Mouse (Mus musculus) ovary, postnatal 14 days (tissue): ENCODE measurements around the gene Tsc2.

Experiments used
- DNase-seq: peaks from one replicate; pipeline ENCODE4 v3.0.0; 2022; ENCODE audit warnings: low spot score

Tsc2 gene

DNA sequence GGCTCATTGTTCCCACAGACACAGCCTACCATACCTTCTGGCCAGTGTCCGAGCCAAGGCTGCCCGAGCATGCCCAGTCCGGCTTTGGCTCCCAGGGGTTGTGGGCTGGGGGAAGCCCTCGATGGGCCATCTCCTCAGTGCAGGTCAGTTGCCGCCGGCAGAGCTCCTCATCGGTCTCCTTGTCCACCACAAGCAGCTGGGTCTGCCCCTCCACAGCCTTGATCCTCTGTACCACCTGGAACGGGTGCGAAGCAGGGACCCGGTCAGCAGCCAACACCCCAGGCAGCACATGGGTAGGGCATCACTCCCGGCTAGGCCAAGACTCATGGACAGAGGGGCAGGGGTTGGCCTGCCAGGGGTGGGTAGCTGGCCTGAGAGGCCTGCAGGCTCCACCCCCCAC, 15.1 kb upstream of the Tsc2 start:
- no peak for DNase-seq

DNA sequence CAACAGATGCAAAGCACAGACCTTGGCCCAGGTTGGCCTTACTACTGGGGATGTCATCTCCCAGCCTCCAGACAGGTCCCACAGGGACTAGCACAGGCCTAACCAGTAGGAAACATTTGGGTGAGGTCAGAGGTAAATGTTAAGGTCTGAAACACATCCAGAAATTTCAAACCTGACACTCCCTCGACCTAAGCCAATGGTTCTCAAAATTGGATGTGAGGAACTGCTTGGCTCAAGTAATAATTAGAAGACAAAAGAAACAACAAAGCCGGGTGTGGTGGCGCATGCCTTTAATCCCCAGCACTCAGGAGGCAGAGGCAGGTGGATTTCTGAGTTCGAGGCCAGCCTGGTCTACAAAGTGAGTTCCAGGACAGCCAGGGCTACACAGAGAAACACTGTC, 14.0 kb upstream of the Tsc2 start:
- DNase-seq = no peak

DNA sequence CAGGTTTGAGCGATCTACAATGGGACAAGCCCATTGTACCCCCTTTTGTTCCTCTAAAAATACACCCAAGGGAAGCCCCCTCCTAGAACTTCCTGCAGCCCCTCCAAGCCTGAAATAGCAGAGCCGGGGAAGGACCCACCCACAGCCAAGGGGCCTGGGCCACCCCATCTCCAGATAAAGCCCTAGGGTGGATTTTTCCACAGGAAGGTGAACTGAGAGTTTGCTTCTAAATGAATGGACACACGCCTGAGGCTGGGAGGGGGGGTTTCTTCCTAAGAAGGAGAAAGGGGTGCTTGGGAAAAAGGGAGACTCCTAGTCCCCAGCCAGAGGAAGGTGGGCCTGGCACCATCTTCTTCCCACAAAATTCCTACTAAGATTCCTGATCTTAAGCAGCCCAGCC, 13.5 kb upstream of the Tsc2 start:
- DNase-seq = no peak

DNA sequence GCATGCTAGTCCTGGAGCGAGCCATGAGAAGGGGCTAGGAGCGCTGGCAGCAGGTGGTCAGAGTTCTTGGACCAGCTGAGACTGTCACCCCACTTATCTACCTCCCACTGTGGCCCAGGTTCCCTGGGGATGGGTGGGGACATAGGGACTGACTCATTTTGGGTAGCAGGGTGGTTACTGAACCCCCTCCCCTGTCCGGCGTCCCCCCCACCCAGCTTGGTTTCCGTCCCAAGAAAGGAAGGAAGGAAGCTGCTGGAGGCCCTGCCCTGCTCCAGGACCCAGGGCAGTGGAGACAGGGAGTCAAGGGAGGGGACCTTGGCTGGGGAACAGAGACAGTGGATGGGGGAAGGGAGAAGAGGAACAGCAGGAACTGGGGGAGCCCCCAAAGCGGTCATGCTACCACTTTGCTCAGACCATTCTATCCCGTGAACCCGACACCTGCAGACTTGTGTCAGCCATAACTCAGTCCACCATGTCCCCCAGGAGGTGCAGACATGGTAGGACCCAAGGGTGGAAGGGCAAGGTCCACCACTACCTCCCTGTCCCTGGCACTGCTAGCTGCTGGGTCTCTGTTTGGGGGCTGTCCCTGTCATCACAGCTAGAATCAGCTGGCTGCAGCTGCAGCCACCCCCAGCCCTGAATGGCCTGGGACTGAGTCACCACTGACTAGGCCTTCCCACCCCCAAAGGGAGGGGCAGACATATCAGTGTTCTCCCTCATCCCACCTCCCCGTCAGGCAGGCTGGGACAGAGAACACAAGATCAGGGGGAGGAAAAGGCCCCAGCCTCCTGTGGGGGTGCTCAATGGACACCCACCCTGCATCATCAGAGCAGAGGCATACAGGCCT, 12.7 kb upstream of the Tsc2 start:
- DNase-seq = no peak

DNA sequence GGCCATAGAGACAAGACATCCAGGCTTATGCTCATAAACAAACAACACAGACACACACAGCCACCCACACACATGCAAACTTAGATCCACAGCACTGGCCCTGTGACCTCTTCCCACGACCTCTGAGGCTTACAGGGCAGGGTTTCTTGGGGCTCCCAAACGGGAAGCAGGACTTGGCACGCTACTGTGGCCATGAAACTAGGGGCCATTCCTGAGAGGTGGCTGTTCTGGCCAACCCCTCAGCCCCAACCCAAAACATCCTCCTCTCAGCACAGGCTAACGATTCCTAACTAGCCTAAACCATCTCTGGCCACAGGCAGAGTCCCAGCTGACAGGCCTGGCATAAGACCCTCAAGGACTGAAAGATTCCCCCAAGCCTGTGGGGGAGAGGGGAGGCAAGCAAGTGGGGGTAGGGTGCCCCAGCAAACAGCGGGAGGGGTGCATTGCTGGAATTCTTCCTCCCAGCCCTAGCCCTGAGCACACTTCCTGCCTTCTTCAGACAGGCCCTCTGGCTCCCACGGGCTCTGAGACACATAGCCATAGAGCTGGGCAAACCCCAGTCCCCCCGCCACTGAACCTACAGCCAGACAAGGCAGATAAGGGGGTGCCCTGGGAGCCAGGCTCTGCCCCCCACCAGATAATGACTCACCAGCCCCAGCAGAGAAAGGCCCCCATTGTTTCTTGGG, 11.7 kb upstream of the Tsc2 start:
- DNase-seq = no peak

DNA sequence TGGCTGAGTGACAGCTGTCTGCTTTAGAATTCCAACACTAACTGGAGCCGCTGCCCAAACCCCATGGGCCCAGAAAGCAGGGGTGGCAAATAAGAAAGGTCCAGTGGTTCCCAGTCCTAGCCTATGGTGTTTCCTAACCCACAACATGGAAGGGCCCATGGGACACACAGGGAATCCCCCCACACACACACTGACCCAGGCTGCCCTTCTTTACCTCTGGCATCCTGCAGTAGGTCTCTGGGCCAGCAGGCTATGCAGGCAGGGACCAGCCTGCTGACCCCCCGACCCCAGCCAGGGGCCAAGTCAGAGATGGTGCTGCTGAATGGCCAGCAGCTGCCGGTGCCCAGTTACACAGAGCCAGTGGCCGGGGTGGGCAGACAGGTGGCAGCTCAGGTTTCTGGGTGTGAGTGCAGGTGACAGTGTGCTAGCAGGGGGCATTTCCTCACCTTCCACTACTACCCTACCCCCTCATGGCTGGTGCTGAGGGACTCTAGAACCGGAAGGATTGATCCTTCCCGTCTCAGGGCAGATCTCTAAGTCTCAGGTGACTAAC, 10.4 kb upstream of the Tsc2 start:
- no peak for DNase-seq

DNA sequence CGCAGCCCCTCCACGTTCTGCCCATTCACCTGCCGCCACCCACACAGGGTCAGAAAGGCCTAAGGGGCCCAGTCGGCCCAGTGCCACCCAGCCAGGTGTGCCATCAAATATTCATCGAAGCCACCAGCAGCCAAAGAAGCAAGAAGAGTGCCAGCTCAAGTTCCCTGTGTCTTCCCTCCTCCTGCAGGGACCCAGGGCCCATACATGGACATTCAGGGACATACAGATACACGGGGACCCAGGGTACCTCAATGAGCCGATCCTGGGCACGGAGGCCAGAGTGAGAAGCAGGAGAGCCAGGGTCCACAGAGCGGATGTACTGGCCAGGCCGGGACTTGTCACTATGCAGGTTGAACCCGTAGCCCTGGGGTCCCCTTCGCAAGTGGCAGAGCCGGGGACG, 9.5 kb upstream of the Tsc2 start:
- no peak for DNase-seq

DNA sequence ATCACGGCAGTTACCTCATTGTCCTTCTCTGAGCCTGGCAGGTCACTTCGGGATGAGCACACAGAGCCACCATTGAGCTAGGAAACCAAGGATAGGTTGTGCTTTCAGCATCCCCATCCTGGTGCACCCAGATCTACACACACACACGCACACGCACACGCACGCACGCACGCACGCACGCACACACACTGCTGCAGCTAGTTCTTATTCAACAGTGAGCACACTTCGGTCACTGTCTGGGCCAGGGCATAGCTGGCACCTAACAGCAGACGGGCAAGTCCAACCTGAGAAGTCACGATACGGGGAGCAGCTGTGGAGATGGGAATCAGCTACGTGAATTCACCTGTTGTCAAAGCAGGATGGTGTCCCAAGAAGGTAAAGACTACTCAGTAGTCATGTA, 8.2 kb upstream of the Tsc2 start:
- DNase-seq = no peak

DNA sequence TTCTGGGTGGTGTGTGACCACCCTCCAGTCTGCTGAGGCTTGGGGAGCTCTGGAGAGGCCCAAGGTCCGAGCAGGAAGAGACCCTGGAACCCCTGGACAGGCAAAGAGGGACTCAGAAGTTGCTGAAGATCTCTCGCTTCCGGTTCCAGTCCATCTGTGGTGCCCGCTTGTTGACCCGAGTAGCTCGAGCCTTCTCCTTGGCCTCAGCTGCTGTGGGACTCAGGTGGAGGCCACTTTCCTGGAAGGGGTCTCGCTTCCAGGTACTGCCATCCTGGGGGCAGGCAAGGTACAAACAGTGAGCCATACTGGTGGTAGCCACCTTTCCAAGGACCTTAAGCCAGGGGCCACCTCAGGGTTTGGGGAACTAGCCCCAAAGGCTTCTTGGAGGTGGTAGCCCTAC, 7.7 kb upstream of the Tsc2 start:
- no peak for DNase-seq

DNA sequence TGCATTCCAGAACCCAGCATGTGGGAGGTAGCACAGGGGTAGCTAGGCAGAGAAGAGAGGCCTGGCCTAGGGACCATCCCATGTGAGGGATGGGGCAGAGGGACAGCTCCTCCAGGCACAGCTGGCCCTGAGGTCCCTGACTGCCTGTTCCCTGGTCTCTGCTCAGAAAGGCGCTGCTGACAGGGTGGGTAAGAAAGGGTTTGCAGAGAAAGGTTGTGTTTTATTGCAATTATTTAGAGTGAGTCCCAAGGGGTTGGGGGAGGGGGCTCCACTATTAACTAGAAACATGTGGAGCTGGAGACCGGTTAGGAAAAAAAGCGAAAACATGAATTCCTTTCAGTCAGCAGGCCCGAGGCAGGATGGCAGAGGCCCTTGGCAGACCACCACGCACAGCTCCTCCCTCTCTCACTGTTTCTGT, 7.2 kb upstream of the Tsc2 start:
- peak; percentile 19 for DNase-seq

DNA sequence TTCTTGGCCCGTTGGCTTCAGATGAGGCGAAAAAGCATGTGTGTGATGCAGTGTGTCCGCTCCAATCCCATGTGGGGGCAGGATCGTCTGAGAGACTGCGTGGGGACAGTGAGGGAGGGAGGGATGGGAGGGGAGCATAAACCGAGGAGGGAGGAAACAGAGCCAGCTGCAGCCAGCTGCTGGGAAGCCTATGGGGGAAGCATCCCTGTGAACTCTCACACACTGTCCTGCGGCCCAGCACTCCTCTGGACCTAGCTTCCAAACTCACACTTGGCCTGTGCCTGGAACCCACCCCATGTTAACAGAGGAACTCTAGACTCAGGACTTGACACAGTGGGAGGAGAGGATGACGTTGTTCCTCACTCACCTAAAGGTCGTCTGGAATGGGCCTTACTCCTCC, 6.4 kb upstream of the Tsc2 start:
- peak; percentile 30 for DNase-seq

DNA sequence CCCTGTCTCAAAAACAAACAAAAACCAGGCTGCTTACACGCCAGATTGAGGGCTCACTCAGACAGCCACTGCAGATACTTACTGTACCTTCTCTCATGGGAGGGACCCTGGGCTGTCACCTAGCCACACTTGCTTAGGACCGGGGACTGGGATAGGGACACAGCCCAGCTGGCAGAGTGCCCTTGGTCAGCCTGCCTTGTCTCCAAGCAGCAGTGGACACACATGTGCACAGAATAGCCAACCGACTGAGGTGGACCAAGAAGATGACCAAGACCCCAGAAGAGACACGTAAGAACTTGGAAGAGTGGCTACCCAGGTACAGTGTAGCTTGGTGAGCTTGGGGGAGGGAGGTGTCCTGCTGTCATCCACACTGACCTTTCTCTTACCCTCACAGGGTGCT, 5.8 kb upstream of the Tsc2 start:
- DNase-seq = no peak

DNA sequence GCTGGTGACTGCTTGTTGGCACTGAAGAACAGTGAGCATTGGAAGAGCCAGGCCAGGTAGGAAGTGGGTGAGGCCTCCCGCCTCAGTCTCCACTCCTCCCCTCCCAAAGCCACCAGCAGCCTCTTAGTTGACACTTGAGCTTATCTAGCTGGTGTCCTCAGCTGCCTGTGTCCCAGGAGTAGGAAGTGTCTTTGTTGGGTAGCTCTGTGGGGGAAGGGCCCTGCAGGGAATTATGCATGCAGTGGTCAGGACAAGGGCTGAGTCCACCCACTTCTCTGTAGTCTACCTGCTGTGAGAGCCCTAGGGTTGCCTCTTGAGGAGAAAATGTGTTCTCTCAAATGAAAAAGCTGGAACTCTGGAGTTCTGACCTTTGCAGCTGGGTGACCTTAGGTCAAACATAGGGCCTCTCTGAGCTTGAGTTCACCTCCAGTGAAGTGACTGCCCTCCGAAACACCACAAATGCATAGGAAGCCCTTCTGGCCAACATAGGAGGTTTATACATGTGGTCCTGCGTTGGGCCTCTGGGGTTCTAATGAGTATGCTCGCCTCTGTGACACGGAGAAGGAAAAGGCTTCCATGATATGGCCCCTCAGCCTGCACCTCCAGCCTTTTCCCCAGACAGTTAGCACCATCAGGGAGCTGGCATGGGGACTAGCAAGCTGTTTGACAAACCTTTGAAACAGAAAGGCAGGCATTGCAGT, 4.5 kb upstream of the Tsc2 start:
- no peak for DNase-seq

DNA sequence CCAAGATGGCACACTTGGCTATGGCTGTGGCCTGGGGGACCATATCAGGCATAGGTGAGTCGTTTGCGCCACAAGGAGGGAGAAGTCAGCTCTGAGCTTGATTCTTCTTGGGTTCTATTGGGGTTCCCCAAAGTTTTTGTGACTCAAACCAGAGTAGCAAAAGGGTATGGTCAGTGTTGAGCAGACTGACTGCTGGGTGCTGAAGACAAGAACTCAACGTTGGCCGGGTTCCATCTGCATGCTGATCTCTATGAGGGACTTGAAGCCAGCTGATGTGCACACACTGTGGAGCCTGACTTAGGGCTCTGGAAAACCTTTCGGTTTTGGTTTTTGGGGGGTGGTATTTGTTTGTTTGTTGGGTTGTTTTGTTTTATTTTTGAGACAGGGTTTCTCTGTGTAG, 3.3 kb upstream of the Tsc2 start:
- DNase-seq = no peak

DNA sequence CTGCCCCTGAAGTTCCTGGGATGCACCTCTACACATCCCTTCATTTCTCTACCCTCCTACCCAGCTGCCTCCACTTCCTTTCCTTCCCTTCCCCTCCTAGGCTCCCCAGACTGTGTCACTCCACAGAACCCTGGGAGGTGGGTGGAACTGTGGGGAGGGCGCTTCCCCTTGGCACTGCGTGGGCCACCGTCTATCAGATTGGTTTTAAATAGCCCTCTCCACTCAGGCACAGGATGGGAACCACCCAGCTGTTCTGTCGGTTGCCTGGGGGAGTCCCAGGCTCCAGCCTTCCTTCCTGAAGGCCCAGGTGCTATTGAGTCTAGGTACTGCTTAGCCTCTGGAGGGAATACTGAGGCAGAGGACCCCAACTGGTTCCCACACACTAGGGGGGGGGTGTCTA, 2.6 kb upstream of the Tsc2 start:
- DNase-seq = no peak

DNA sequence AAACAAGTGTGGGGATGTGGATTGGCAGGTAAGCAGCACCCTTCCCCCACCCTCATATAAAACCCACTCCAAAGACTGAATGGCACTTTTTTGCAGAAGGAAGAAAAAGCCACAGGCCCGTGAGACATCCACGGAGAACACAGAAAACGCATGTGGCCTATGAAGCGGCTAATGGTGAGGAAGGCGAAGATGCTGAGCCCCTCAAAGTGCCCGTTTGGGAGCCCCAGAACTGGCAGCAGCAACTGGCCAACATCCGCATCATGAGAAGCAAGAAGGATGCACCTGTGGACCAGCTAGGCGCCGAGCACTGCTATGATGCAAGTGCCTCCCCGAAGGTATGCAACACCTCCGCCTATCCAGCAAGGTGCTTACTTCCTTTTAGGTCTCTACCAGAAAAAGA, 1.4 kb upstream of the Tsc2 start:
- DNase-seq = no peak

DNA sequence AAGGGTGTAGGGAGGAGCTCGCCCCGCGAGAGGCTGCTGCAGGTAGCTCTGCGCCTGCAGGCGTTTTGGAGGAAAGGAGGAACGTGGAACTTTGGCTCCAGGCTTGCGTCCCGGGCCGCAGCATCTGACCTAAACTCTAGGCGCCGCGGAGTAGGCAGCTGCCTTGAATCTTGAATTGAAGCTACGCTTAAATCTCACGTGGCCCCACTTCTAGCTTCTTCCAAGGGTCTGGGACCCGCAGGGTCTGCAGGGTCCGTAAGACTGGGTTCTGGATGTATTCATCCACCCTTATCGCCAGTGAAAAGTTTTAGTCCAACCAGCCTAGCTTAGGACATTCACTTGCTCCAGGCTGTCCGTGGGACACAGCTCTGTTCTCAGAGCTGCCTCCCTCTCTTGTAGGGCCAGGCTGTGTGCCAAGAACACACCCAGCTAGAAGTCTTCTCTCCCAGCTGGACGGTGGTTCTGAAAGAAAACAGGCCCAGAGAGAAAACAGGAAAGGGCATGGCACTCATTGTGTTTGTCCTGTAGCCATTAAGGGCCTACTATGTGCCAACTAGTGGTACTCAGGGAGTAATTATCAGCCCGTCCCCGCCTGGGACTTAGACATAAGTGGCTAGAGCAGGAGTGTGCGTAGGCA, 501 bp upstream of the Tsc2 start:
- peak; percentile 59 for DNase-seq

DNA sequence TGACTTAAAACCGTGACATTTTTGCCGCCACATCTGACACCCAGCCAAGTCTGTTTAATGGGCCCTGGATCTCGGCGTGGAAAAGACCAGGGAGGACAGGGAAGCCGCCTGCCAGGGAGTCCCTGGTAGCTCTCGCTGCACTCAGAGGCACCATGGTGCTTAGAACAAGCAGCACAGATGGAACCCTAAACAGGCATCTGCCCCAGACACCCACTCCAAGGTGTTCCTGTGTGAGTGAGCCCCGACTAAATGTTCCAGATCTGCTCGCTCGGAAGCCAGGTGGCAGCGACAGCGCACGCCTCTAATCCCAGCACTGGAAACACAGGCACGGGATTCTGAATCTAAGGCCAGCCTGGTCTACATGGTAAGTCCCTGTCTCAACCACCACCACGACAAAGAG, 2.4 kb downstream of the Tsc2 start:
- no peak for DNase-seq

DNA sequence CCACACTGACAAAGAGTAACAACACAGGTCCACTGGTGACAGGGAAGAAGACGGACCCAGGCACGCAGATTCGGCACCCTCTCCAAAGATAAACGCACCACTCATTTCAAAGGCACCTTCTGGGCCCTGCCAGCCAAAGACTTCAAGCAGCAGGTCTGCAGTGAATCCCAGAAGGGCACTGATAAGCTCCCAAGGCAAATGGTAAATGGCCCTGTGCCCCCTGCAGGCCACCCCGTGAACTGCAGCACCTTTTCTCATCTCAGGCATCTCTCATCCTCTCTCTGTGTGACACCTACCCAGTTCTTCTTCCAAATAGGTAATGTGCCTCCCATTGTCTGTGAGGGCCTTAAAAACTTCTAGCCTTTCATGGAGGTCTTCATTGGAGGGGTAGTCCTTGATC, 3.8 kb downstream of the Tsc2 start:
- peak; percentile 55 for DNase-seq

DNA sequence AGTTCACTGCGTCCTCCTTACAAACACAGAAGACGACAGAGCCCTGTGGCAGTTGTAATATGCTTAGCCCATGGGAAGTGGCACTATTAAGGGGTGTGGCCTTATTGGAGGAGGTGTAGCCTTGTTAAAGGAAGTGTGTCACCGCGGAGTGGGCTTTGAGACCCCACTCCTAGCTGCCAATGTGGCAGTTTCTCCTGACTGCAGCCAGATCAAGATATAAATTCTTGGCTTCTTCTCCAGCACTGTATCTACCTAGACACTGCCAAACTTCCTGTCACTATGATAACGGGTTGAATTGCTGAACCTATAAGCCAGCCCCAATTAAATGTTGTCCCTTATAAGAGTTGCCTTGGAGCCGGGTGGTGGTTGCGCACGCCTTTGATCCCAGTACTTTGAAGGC, 7.0 kb downstream of the Tsc2 start:
- no peak for DNase-seq

DNA sequence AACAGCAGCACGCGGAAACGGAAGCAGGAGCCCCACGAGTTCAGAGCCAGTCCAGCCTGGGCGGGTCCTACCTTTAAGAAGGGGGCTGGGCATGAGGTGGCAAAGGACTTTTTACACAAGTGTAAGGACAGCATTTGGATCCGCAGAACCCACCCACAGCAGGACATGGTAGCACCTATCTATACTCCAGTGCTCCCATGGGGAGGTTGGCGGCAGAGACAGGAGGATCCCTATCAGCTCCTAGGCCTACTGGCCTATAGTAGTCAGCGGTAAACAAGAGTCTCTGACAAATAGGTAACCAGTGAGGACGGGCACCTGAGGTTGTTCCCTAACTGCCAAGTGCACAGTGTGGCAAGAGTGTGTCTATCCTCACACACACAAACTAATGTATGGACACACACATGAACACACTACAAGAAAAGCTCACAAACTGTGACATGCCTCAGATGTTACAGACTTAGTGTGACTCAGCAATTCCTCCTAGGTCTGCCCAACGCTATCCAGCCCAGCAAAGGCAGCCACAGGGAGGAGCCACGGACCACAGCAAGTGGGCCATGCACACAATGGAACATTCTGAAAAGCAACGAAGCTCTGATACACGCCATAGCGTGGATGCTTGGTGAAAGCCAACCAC, 14.8 kb downstream of the Tsc2 start:
- no peak for DNase-seq

DNA sequence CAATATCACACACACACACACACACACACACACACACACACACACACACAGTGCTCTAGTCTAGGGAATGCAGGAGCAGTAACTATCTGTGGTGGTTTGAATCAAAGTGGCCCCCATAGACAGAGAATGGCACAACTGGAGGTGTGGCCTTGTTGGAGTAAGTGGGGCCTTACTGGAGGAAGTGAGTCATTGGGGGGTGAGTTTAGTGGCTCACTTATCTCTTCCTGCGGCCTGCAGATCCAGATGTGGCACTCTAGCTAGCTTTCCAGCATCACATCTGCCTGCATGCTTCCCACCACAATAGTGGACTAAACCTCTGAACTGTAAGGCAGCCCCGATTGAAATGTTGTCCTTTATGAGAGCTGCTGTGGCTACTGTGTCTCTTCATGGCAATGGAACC, 21.7 kb downstream of the Tsc2 start:
- DNase-seq = no peak
